Mouse (Mus musculus) liver, embryonic 11.5 days (tissue): Measurements from ENCODE around the gene Morn1. TPM values are rescaled to one million over a fixed set of nuclear protein-coding genes. Genes with fewer than 3 reads are reported as not detected.

ENCODE experiments used
- ATAC-seq: fragments of 200-750 bp; cut with Nextera tagmentation; replicated peaks from 2 replicates; pipeline ENCODE4 v1.8.0; 2017; ENCODE audit warnings: moderate number of reproducible peaks, mild to moderate bottlenecking, moderate TSS enrichment, moderate library complexity; ENCODE audit not compliant: low FRiP score
- DNase-seq: peaks from one replicate; pipeline ENCODE4 v3.0.0-alpha.2; 2017; ENCODE audit warnings: low spot score
- H3K27ac ChIP-seq: fragments of 300-500 bp; sonication (generic); 2 replicates; pipeline ENCODE4 v1.5.1; 2014; ENCODE audit warnings: mild to moderate bottlenecking, low read depth, low read length, control low read depth
- H3K27me3 ChIP-seq: fragments of 300-500 bp; sonication (generic); replicated peaks from 2 replicates; pipeline ENCODE4 v1.6.1; 2014; ENCODE audit warnings: low read length, mixed read lengths; ENCODE audit not compliant: control insufficient read depth, insufficient read depth
- H3K36me3 ChIP-seq: fragments of 300-500 bp; sonication (generic); 2 replicates; pipeline ENCODE4 v1.6.1; 2014; ENCODE audit warnings: mild to moderate bottlenecking, low read length, moderate library complexity, mixed read lengths; ENCODE audit not compliant: control insufficient read depth, insufficient read depth
- H3K4me1 ChIP-seq: fragments of 300-500 bp; sonication (generic); replicated peaks from 2 replicates; pipeline ENCODE4 v1.6.1; 2014; ENCODE audit warnings: low read length, mixed read lengths; ENCODE audit not compliant: control insufficient read depth, insufficient read depth
- H3K4me2 ChIP-seq: fragments of 300-500 bp; sonication (generic); 2 replicates; pipeline ENCODE4 v1.6.1; 2014; ENCODE audit warnings: mild to moderate bottlenecking, control low read depth, moderate library complexity
- H3K4me3 ChIP-seq: fragments of 300-500 bp; sonication (generic); 2 replicates; pipeline ENCODE4 v1.5.1; 2014; ENCODE audit warnings: low read depth, low read length, control low read depth
- H3K9ac ChIP-seq: fragments of 300-500 bp; sonication (generic); 2 replicates; pipeline ENCODE4 v1.6.1; 2014; ENCODE audit warnings: low read depth, low read length, control low read depth
- H3K9me3 ChIP-seq: fragments of 300-500 bp; sonication (generic); 2 replicates; pipeline ENCODE4 v1.6.1; 2016; ENCODE audit warnings: low read length, inconsistent platforms, mixed read lengths; ENCODE audit not compliant: control insufficient read depth
- WGBS: fragments of 180-500 bp; shearing (Covaris S2); extraction: QIAGEN DNeasy Blood & Tissue Kit; methylation state at CpG from one replicate; pipeline ENCODE4 v1.1.7; 2014; 5-methylcytosine and 5-hydroxymethylcytosine counted together
- polyA plus RNA-seq: library from polyadenylated mRNA; unstranded; fragments of >200 nt; fragmentation: Nextera tagmentation; extraction: Ambion mirVana; gene quantifications from 2 replicates; pipeline ENCODE4 v1.2.1, GENCODE M21; 2014

Gene Morn1
- polyA plus RNA-seq, 1 experiment from 2014 or later: 3.5 TPM

DNA sequence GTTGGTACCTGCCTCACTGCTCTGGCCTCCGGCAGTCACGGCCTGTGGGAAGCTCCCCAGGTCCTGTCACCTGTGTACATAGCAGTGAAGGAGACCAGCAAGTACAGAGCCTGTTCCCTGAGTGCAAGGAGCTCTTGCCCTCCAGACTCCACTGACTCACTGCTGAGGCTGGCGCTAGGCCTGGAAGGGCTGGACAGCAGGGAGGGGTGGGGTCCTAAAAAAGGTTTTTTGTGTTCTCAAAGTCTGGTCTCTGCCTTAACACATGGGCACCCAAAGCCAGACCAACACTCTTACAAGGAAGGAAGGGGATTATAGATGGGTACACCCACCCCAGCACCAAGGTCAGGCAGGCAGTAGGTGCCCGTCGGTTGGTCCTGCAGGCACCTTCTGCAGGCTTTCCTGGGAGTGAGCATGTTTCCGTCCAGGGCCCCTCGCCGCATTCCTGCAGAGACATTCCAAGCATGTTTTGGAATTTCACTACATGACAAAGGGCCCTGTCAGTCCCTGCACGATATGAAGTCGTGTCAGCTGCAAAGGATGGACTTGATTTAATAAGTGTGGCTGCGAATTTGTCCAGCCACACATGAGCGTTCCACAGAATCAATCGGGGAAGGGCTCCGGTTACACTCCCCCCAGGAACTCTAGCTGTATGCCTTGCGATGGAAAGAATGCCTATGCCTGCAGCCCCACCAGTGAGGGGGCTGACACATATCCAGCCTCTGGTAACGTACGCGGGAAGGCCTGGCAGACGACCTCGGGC is 47.5 kb downstream of the Morn1 start:
- H3K27ac ChIP-seq: no peak overlapping the region

GRCm38 (mm10) chr4:155134686-155135172 is 48.4 kb downstream of the Morn1 start:
- Histone ChIP-seq H3K4me1 (peaks cover 14% of the 10 kb centered on the region), H3K27ac (no peak overlapping the region), H3K27me3 (no peaks in the 10 kb centered on the region), H3K4me3 (no peak overlapping the region), H3K9ac (no peak overlapping the region), H3K36me3 (no peaks in the 10 kb centered on the region), H3K9me3 (no peaks in the 10 kb centered on the region), H3K4me2 (no peak overlapping the region)
- ATAC-seq (no peak), DNase-seq (no peak)
- WGBS: 67% methylated on average over 7 of the region's 7 CpGs

More for the DNA sequence above, 47.5 kb downstream of the Morn1 start:
- Histone ChIP-seq H3K36me3 (no peaks in the 10 kb centered on the region), H3K4me2 (no peak overlapping the region), H3K4me3 (no peak overlapping the region), H3K27me3 (no peaks in the 10 kb centered on the region), H3K4me1 (peaks cover 14% of the 10 kb centered on the region), H3K9ac (no peak overlapping the region), H3K9me3 (no peaks in the 10 kb centered on the region)
- DNase-seq (no peak), ATAC-seq (no peak)
- WGBS: 58% methylated on average over 20 of the region's 20 CpGs

DNA sequence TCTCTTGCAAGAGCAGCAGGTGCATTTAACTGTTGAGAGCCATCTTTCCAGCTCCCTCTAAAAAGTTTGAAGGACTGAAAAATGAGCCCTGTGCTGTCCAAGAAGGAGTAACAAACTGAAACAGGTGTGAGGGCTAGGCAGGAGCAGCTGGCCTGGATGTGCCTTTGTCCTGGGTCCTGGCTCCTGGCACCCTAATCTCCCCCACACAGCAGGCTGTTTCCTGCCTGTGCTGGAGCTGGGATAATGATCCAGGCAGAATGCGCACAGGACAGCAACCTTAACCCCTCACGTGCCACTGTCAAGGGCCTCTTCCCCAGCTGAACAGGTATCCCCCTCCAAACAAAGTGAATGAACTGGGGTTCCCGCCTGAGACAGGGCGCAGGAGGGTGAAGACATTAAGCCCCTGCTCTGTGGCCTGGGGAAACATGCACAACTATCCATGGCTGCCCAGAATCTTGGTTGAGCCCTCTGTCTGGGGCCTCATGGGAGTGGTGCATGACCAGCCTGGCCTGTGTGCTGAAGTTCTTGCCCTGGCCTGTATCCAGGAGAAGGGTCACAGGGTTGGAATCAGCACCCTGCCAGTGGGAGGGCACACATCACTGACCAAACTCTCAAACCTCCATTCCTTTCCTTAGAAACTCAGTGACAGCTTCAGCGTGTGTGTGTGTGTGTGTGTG is 49.7 kb downstream of the Morn1 start:
- H3K27me3 ChIP-seq: no peaks in the 10 kb centered on the region
- no peak for ATAC-seq
- WGBS: 52% methylated on average over 5 of the region's 5 CpGs
- H3K4me3 ChIP-seq: no peak overlapping the region
- no peaks in the 10 kb centered on the region for H3K9me3 ChIP-seq
- H3K4me1 ChIP-seq: peaks cover 14% of the 10 kb centered on the region
- H3K27ac ChIP-seq: no peak overlapping the region
- no peak overlapping the region for H3K9ac ChIP-seq
- no peak overlapping the region for H3K4me2 ChIP-seq
- no peaks in the 10 kb centered on the region for H3K36me3 ChIP-seq
- DNase-seq: no peak

DNA sequence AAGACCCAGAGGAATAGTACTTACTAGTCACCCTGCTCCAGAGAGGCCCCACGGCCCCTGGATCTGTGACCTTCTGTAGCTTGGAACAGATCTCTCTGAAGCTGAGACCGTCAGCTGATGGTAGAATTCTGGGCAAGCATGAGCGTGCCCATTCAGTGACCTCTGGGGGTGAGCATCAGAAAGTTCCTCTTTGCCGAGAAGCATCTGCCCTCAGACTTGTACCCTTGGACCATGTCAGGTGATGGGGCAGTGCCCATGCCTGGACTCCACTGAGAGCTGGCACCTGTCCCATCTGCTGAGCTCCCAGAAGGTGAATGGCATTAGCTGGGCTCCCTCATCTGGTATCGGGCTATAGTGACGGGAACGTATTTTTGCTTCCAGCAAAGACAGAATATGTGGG is 51.5 kb downstream of the Morn1 start:
- no peak for ATAC-seq
- H3K9me3 ChIP-seq: no peaks in the 10 kb centered on the region
- H3K9ac ChIP-seq: no peak overlapping the region
- H3K4me2 ChIP-seq: no peak overlapping the region
- no peaks in the 10 kb centered on the region for H3K27me3 ChIP-seq
- H3K36me3 ChIP-seq: no peaks in the 10 kb centered on the region
- DNase-seq: no peak
- no peak overlapping the region for H3K27ac ChIP-seq
- WGBS: 90% methylated on average over 7 of the region's 7 CpGs
- no peak overlapping the region for H3K4me3 ChIP-seq
- peaks cover 14% of the 10 kb centered on the region for H3K4me1 ChIP-seq

DNA sequence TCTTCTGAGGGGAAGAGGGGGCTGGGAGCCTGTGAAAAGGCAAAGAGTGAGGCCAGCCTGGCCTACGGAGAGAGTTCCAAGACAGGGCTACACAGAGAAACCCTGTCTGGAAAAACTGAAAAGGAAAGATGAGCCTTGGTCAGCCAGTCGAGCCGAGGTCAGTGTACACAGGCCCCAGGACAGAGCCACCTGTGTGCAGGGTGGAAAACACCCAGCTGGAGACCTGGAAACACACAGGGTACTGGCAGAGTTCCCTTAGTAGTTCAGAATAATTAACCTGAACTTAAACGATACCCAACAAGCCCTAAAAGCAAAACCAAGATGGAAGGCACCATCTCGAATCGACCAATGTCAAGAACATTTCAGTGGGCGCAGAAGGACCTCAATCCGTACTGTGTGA is 52.1 kb downstream of the Morn1 start:
- H3K4me1 ChIP-seq: peaks cover 14% of the 10 kb centered on the region
- no peaks in the 10 kb centered on the region for H3K27me3 ChIP-seq
- H3K9ac ChIP-seq: no peak overlapping the region
- H3K4me2 ChIP-seq: no peak overlapping the region
- H3K4me3 ChIP-seq: no peak overlapping the region
- no peak overlapping the region for H3K27ac ChIP-seq
- no peak for ATAC-seq
- 81% methylated on average over 8 of the region's 8 CpGs for WGBS
- H3K36me3 ChIP-seq: no peaks in the 10 kb centered on the region
- no peaks in the 10 kb centered on the region for H3K9me3 ChIP-seq
- DNase-seq: no peak

GRCm38 (mm10) chr4:155139281-155140045 is 53.1 kb downstream of the Morn1 start:
- Histone ChIP-seq H3K9me3 (no peaks in the 10 kb centered on the region), H3K36me3 (no peaks in the 10 kb centered on the region), H3K27ac (no peak overlapping the region), H3K9ac (no peak overlapping the region), H3K4me1 (peaks cover 10% of the 10 kb centered on the region), H3K4me2 (no peak overlapping the region), H3K27me3 (no peaks in the 10 kb centered on the region), H3K4me3 (no peak overlapping the region)
- 77% methylated on average over 12 of the region's 12 CpGs for WGBS
- DNase-seq (no peak), ATAC-seq (no peak)

DNA sequence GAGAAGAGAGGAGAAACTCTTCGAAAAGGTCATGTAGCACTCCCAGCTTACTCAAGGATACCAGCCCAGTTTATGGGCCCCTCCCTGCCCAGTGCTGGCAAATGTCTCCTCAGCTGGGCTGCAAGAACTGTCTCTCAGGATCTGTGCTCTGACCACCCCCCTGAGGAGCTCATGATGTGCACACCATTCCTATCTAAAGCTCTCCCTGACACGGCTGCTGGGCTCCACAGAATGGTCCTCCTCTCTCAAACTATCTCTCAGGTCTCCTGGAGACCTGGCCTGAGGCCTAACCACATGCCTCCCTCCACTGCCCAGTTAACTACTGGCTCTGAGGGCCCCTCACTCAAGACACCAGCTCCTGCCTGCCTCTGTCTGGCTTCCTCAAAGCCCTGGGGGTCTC is 53.8 kb downstream of the Morn1 start:
- no peaks in the 10 kb centered on the region for H3K36me3 ChIP-seq
- H3K27me3 ChIP-seq: no peaks in the 10 kb centered on the region
- 68% methylated on average over 2 of the region's 2 CpGs for WGBS
- no peak overlapping the region for H3K4me3 ChIP-seq
- H3K4me1 ChIP-seq: peaks cover 8% of the 10 kb centered on the region; the same call in 1 of the 2 replicates
- H3K9me3 ChIP-seq: no peaks in the 10 kb centered on the region
- ATAC-seq: no peak
- no peak for DNase-seq
- H3K27ac ChIP-seq: no peak overlapping the region
- no peak overlapping the region for H3K9ac ChIP-seq
- no peak overlapping the region for H3K4me2 ChIP-seq

DNA sequence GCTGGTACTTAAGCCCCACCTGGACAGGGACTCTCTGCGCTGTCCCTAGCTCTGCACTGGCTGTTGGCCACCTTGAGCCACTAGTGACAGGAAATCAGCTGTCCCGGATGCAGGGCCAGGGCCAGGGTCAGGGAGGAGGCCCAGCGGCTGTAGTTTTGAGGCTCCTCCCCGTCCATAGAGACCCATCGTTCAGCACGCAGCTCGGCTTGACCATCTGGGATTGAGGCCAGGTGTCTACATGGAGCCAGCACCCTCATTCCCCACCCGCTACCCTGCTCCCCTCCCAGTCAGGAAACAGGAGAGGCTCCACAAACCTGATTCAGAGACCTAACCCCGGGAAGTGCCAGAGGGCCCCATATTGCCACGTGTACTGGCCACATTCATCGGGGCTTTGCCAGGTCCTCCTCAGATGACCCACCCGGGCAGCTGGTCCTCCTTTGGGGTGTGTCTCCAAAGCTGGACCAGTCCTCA is 54.5 kb downstream of the Morn1 start:
- DNase-seq: no peak
- no peak overlapping the region for H3K9ac ChIP-seq
- H3K36me3 ChIP-seq: no peaks in the 10 kb centered on the region
- no peak overlapping the region for H3K27ac ChIP-seq
- 55% methylated on average over 12 of the region's 12 CpGs for WGBS
- H3K4me2 ChIP-seq: no peak overlapping the region
- H3K4me3 ChIP-seq: no peak overlapping the region
- peaks cover 4% of the 10 kb centered on the region; the same call in 1 of the 2 replicates for H3K4me1 ChIP-seq
- no peaks in the 10 kb centered on the region for H3K9me3 ChIP-seq
- ATAC-seq: no peak
- H3K27me3 ChIP-seq: no peaks in the 10 kb centered on the region
